Mouse (Mus musculus) liver, postnatal 0 days (tissue): Measurements from ENCODE around the gene Ywhaq. TPM values are rescaled to one million over a fixed set of nuclear protein-coding genes. Genes with fewer than 3 reads are reported as not detected.

ENCODE experiments used
- ATAC-seq: fragments of 200-750 bp; cut with Nextera tagmentation; 2 replicates; pipeline ENCODE4 v1.8.0; 2017; ENCODE audit warnings: mild to moderate bottlenecking, moderate library complexity
- DNase-seq: peaks from one replicate; pipeline ENCODE4 v3.0.0-alpha.2; 2016
- H3K27ac ChIP-seq: fragments of 300-500 bp; sonication (generic); 2 replicates; pipeline ENCODE4 v1.5.1; 2014; ENCODE audit warnings: antibody characterized with exemption, moderate library complexity, mild to moderate bottlenecking, low read depth
- H3K27me3 ChIP-seq: fragments of 300-500 bp; sonication (generic); 2 replicates; pipeline ENCODE4 v1.6.1; 2014; ENCODE audit warnings: low read length, control low read depth, mixed read lengths; ENCODE audit not compliant: insufficient read depth
- H3K36me3 ChIP-seq: fragments of 300-500 bp; sonication (generic); replicated peaks from 2 replicates; pipeline ENCODE4 v1.6.1; 2014; ENCODE audit warnings: mild to moderate bottlenecking, control low read depth, low read length, moderate library complexity, mixed read lengths; ENCODE audit not compliant: insufficient read depth
- H3K4me1 ChIP-seq: fragments of 300-500 bp; sonication (generic); 2 replicates; pipeline ENCODE4 v1.6.1; 2014; ENCODE audit warnings: antibody characterized with exemption, mild to moderate bottlenecking, control low read depth; ENCODE audit not compliant: insufficient read depth
- H3K4me2 ChIP-seq: fragments of 300-500 bp; sonication (generic); 2 replicates; pipeline ENCODE4 v1.6.1; 2014; ENCODE audit warnings: low read depth, mild to moderate bottlenecking, low read length, moderate library complexity, mixed read lengths
- H3K4me3 ChIP-seq: fragments of 300-500 bp; sonication (generic); 2 replicates; pipeline ENCODE4 v1.5.1; 2014; ENCODE audit warnings: low read depth, low read length
- H3K9ac ChIP-seq: fragments of 300-500 bp; sonication (generic); replicated peaks from 2 replicates; pipeline ENCODE4 v1.6.1; 2014; ENCODE audit warnings: mild to moderate bottlenecking, moderate library complexity
- H3K9me3 ChIP-seq: fragments of 300-500 bp; sonication (generic); 2 replicates; pipeline ENCODE4 v1.6.1; 2016; ENCODE audit warnings: mild to moderate bottlenecking, control low read depth, low read length, mixed read lengths
- CTCF ChIP-seq: sonication (generic); IDR thresholded peaks from 2 replicates; pipeline ENCODE4 v1.5.1; 2016; ENCODE audit warnings: antibody characterized with exemption, low read depth
- EP300 ChIP-seq: IDR thresholded peaks from 2 replicates; pipeline ENCODE4 v1.6.1; 2016; ENCODE audit warnings: antibody characterized with exemption, low read depth, mild to moderate bottlenecking
- WGBS: fragments of 180-500 bp; shearing (Covaris S2); extraction: QIAGEN DNeasy Blood & Tissue Kit; methylation state at CpG from one replicate; pipeline ENCODE4 v1.1.7; 2014; ENCODE audit not compliant: insufficient replicate concordance; 5-methylcytosine and 5-hydroxymethylcytosine counted together
- polyA plus RNA-seq: library from polyadenylated mRNA; unstranded; fragments of >200 nt; fragmentation: Nextera tagmentation; extraction: Ambion mirVana; gene quantifications from 2 replicates; pipeline ENCODE4 v1.2.1, GENCODE M21; 2015

The Ywhaq gene
- polyA plus RNA-seq, 1 experiment from 2014 or later = 120 TPM

GRCm38 (mm10) chr12:21350113-21350876, 67.1 kb downstream of the Ywhaq start:
- Histone ChIP-seq H3K9ac (no peak overlapping the region), H3K27me3 (no peaks in the 10 kb centered on the region), H3K9me3 (peaks cover 10% of the 10 kb centered on the region), H3K36me3 (peaks cover 48% of the 10 kb centered on the region), H3K4me3 (no peak overlapping the region), H3K4me2 (no peak overlapping the region), H3K27ac (no peak overlapping the region), H3K4me1 (no peaks in the 10 kb centered on the region)
- ATAC-seq (no peak), DNase-seq (no peak)
- WGBS = 86% methylated on average over 7 of the region's 7 CpGs
- TF ChIP-seq EP300 (no peak), CTCF (no peak)

- peaks cover 38% of the 10 kb centered on the region for H3K36me3 ChIP-seq
- H3K27me3 ChIP-seq = no peaks in the 10 kb centered on the region
- no peak for ATAC-seq
These were observed 70.5 kb downstream of the Ywhaq start for GRCm38 (mm10) chr12:21346972-21347371.

DNA sequence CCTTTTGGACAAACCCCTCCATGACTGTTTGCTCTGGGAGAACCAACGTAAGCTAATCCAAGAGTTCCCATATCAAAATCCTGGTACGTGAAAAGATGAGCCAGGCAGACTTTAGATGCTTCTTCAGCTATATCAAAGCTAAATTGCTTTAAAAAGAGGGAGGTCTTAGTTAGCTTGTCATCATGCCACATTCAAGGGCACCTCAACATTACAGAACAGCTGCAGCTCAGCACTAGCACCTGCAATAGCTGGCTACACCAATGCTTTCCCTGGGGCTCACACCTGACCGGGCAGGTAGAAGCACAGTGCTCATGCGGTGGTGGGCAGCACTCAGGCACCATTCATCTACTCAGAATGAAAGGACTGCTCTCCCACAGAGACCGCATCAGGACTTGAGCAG, 76.8 kb downstream of the Ywhaq start:
- Histone ChIP-seq H3K4me1 (no peaks in the 10 kb centered on the region), H3K4me3 (no peak overlapping the region), H3K9ac (no peak overlapping the region), H3K27me3 (no peaks in the 10 kb centered on the region), H3K36me3 (peaks cover 58% of the 10 kb centered on the region), H3K27ac (no peak overlapping the region), H3K4me2 (no peak overlapping the region), H3K9me3 (no peaks in the 10 kb centered on the region)
- TF ChIP-seq CTCF = no peak
- no peak for TF ChIP-seq EP300
- 91% methylated on average over 5 of the region's 5 CpGs for WGBS
- no peak for DNase-seq
- no peak for ATAC-seq

More at GRCm38 (mm10) chr12:21346972-21347371, 70.5 kb downstream of the Ywhaq start:
- TF ChIP-seq CTCF = no peak
- no peak for TF ChIP-seq EP300
- Histone ChIP-seq H3K9me3 (peaks cover 7% of the 10 kb centered on the region), H3K4me3 (no peak overlapping the region), H3K9ac (no peak overlapping the region), H3K4me1 (no peaks in the 10 kb centered on the region), H3K27ac (no peak overlapping the region), H3K4me2 (no peak overlapping the region)
- no peak for DNase-seq
- 84% methylated on average over 7 of the region's 7 CpGs for WGBS

Other genes starting within 250 kb of the Ywhaq start
- gene Cpsf3, start 132.2 kb downstream of the Ywhaq start, polyA plus RNA-seq = 30.3 and 33.1 TPM in 2 replicates
- 18.9 and 19.5 TPM in 2 replicates for gene Itgb1bp1, start 131.4 kb downstream of the Ywhaq start, polyA plus RNA-seq
- 64.7 and 65.3 TPM in 2 replicates for gene Iah1, start 101.2 kb downstream of the Ywhaq start, polyA plus RNA-seq
- gene Adam17, start 44.0 kb downstream of the Ywhaq start, polyA plus RNA-seq = 8.1 and 9.9 TPM in 2 replicates